Mouse (Mus musculus): ENCODE data around the gene Klhdc3.

DNA sequence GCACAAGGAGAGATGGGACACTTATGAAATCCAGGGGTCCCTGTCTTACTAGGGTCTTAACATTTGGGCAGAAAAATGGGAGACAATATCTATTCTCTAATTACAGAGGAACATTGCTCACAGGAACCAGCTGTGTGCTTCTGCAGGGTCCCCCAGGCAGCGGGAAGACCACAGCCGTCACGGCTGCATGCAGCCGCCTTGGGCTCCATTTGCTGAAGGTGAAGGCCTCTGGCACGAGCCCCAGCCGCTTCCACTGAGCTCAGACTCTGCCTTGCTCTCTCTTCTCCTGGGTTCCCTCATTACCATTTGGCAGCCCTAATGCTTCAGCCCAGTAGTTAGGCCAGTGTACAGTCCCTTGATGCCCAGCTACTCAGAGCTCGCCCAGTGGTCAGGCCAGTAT lies 40.4 kb upstream of the Klhdc3 start:
- no peak for TF ChIP-seq POLR2A (IDR thresholded peaks at IDR 0.05; ENCODE audit: low read depth, low read length)
- TF ChIP-seq CTCF (IDR thresholded peaks at IDR 0.05; ENCODE audit: borderline replicate concordance, insufficient read depth, low read length): no peak
